Mouse (Mus musculus): Measurements from ENCODE around the gene Iffo1.

GRCm38 (mm10) chr6:125153018-125153389 lies 8.0 kb downstream of the Iffo1 start:
- no peak for TF ChIP-seq CTCF (IDR thresholded peaks at IDR 0.05; ENCODE audit: control insufficient read depth, insufficient read depth, insufficient read length)
- TF ChIP-seq MYOG (IDR thresholded peaks at IDR 0.05; ENCODE audit: control insufficient read depth, extremely low read depth, insufficient read length): no peak
- no peak for TF ChIP-seq FOSL1 (IDR thresholded peaks at IDR 0.05; ENCODE audit: insufficient read depth, low read length, poor library complexity, severe bottlenecking)
- no peak for TF ChIP-seq MAX (IDR thresholded peaks at IDR 0.05)
- no peak for TF ChIP-seq USF1 (IDR thresholded peaks at IDR 0.05; ENCODE audit: low read depth)
